Mouse (Mus musculus) brain, adult 10 weeks (tissue): ENCODE measurements around the gene 1700001J03Rik. TPM values are rescaled to one million over a fixed set of nuclear protein-coding genes. Genes with fewer than 3 reads are reported as not detected.

Source experiments
- polyA plus RNA-seq: library from polyadenylated mRNA; stranded (reverse); fragments of 350-450 nt; fragmentation: Illumina TruSeq; extraction: RNeasy Lipid Tissue Mini Kit (QIAGEN cat#74804); gene quantifications from one replicate; pipeline ENCODE4 v1.2.3, GENCODE M21; 2015; ENCODE audit warnings: low read depth, low replicate concordance

1700001J03Rik gene
- not detected for polyA plus RNA-seq

GRCm38 (mm10) chr5:146185204-146185603 is at the start of gene 1700001J03Rik:
1700001J03Rik (minus strand) TSS chr5:146185304.

GRCm38 (mm10) chr5:146230864-146231654 is 46.0 kb upstream of the 1700001J03Rik start, which contains the start of gene Cdk8:
Cdk8 (plus strand) TSS chr5:146231230.

GRCm38 (mm10) chr5:146220879-146221714 is 36.0 kb upstream of the 1700001J03Rik start, which contains the start of gene Rnf6:
Rnf6 (minus strand) TSS chr5:146221555.

GRCm38 (mm10) chr5:146170621-146171020 is 14.5 kb downstream of the 1700001J03Rik start, which contains the start of gene Gm6309:
Gm6309 (minus strand) TSS chr5:146170721.

GRCm38 (mm10) chr5:146160439-146160838 is 24.7 kb downstream of the 1700001J03Rik start, which contains the start of gene Gm5565:
Gm5565 (minus strand) TSS chr5:146160539.

Other genes starting within 250 kb of the 1700001J03Rik start
- gene Cyp3a25, start 175.7 kb downstream of the 1700001J03Rik start, polyA plus RNA-seq: not detected
- not detected for gene Cyp3a59, start 106.0 kb downstream of the 1700001J03Rik start, polyA plus RNA-seq
- gene Gm5565, start 24.8 kb downstream of the 1700001J03Rik start, polyA plus RNA-seq: not detected
- gene Gm6309, start 14.6 kb downstream of the 1700001J03Rik start, polyA plus RNA-seq: not detected
- 53.9 TPM for gene Rnf6, start 36.3 kb upstream of the 1700001J03Rik start, polyA plus RNA-seq
- 18.1 TPM for gene Cdk8, start 45.9 kb upstream of the 1700001J03Rik start, polyA plus RNA-seq
- gene Wasf3, start 199.7 kb upstream of the 1700001J03Rik start, polyA plus RNA-seq: 58.5 TPM